Mouse (Mus musculus) midbrain, embryonic 10.5 days (tissue): ENCODE measurements around the gene Fmo5. TPM values are rescaled to one million over a fixed set of nuclear protein-coding genes. Genes with fewer than 3 reads are reported as not detected.

Source experiments
- DNase-seq: peaks from one replicate; pipeline ENCODE4 v3.0.0-alpha.2; 2017; ENCODE audit warnings: low spot score
- H3K27ac ChIP-seq: fragments of 300-500 bp; sonication (generic); replicated peaks from 2 replicates; pipeline ENCODE4 v1.5.1; 2016; ENCODE audit warnings: mild to moderate bottlenecking
- H3K27me3 ChIP-seq: fragments of 300-500 bp; sonication (generic); 2 replicates; pipeline ENCODE4 v1.6.1; 2016; ENCODE audit warnings: low read depth, mild to moderate bottlenecking; ENCODE audit not compliant: poor library complexity, severe bottlenecking
- H3K36me3 ChIP-seq: fragments of 300-500 bp; sonication (generic); 2 replicates; pipeline ENCODE4 v1.6.1; 2016; ENCODE audit warnings: mild to moderate bottlenecking, moderate library complexity
- H3K4me1 ChIP-seq: fragments of 300-500 bp; sonication (generic); 2 replicates; pipeline ENCODE4 v1.6.1; 2016
- H3K4me3 ChIP-seq: fragments of 300-500 bp; sonication (generic); 2 replicates; pipeline ENCODE4 v1.5.1; 2016; ENCODE audit warnings: mild to moderate bottlenecking, moderate library complexity
- H3K9me3 ChIP-seq: fragments of 300-500 bp; sonication (generic); replicated peaks from 2 replicates; pipeline ENCODE4 v1.6.1; 2016; ENCODE audit warnings: mild to moderate bottlenecking
- WGBS: fragments of 180-500 bp; shearing (Covaris S2); methylation state at CpG from one replicate; pipeline ENCODE4 v1.1.7; 2016; 5-methylcytosine and 5-hydroxymethylcytosine counted together
- polyA plus RNA-seq: library from polyadenylated mRNA; unstranded; fragments of >200 nt; fragmentation: Nextera tagmentation; extraction: Ambion mirVana; gene quantifications from 2 replicates; pipeline ENCODE4 v1.2.1, GENCODE M21; 2016

The Fmo5 gene
- 0.62 and 0.67 TPM in 2 replicates for polyA plus RNA-seq

DNA sequence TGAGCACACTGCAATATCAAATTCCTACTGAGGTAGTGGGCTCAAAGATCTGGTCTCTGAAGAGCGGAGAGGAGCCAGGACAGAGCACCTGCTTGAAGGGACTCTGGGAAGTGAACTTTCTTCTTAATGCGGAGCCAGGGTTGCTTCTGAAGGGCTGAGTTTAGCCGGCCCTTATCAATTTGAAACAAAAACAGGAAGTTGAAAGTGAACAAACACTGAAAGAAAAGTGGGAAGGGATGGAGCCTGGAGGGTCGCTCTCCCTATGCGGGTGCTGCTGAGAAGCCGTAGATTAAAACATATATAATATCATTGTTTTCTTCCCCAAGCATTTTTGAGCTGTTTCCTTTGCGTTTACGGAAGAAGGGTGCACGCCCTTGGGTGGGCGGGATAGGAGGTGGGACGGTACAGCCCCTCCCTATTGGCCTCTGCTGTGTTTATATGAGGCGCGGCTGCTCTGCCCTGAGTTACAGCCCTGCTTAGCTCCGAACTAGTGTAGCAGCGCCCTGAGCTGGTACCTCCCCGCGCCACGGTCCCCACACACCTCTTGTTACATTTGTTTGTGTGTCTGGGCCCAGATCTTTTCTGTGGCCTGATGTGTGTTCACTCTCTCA, at the start of gene Fmo5:
Fmo5 (plus strand) TSS at position 414 of the 611 bp plus-strand sequence.
- Histone ChIP-seq H3K4me3 (peak within 1 kb of the TSS; percentile 50), H3K27me3 (peaks cover 8% of the 10 kb centered on the region; the same call in 1 of the 2 replicates), H3K4me1 (peaks cover 9% of the 10 kb centered on the region), H3K27ac (peak within 1 kb of the TSS; percentile 42; the same call in 1 of the 2 replicates), H3K36me3 (no peaks in the 10 kb centered on the region), H3K9me3 (no peaks in the 10 kb centered on the region)
- WGBS, result 5% methylated on average over 18 of the region's 18 CpGs
- DNase-seq, result peak; percentile 28

DNA sequence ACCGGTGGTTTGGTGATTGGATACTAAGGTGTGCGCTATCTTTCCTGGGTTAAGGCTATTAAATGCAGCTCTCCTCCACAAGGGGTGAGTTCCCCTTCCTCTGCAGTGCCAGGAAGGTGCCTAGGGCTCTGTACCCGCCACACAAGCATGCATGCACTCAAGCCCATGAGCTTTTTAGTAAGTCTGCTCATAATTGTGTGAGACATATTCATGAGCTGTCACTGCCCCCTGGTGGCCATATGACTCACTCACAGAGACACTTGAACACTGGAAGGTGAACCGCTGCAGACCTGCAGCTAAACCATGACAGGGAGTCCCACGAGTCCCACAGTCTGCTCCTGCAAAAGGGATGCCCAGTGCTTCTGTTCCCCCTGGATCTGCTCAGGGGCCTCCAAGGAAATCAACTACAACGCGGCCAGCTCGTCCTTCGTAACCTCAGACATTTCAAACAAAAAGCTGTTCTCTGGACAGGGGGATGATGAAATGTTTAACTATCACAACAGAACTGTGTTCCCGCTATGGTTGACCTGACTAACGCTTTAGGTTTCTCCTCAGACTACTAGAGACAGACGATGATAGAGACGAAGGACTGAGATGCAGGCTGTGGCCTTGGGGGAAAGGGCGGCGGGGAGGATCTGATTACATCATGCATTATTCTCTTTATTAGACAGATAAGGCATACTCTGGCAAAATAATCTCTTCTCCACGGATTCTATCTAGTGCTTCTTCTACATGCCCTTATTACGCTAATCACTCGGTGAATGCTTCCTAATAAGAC, 43.0 kb upstream of the Fmo5 start:
- 0 out of 2 replicates have a peak, but pooled peaks cover 3% of the 10 kb centered on the region for H3K9me3 ChIP-seq
- H3K27ac ChIP-seq, result no peak overlapping the region
- H3K36me3 ChIP-seq, result peaks cover 66% of the 10 kb centered on the region
- WGBS, result 79% methylated on average over 18 of the region's 18 CpGs
- DNase-seq, result peak; percentile 81
- 0 out of 2 replicates have a peak, but pooled peaks cover 5% of the 10 kb centered on the region for H3K4me1 ChIP-seq
- H3K27me3 ChIP-seq, result no peaks in the 10 kb centered on the region
- H3K4me3 ChIP-seq, result no peak overlapping the region

DNA sequence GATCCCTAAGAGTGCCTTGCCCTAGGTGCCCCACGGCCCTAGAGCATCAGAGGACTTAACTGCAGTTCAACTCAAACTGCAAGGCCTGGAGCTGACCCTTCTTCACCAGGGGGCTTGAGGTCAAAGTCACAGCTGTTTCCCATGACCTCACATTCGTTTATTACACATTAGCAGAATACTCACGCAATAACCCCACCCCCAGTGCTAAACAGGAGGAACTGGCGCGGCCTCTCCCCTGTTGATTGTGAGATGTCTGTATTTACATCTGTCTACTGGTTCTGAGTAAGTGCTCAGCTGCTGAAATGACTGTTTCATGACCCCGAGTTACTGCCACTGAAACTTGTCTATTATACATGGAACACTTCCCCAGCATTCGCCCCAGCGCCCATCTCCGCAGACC, 40.9 kb upstream of the Fmo5 start:
- 0 out of 2 replicates have a peak, but pooled peaks cover 5% of the 10 kb centered on the region for H3K4me1 ChIP-seq
- H3K4me3 ChIP-seq, result no peak overlapping the region
- no peaks in the 10 kb centered on the region for H3K27me3 ChIP-seq
- H3K27ac ChIP-seq, result no peak overlapping the region
- no peaks in the 10 kb centered on the region for H3K9me3 ChIP-seq
- H3K36me3 ChIP-seq, result peaks cover 56% of the 10 kb centered on the region
- no peak for DNase-seq
- 87% methylated on average over 9 of the region's 9 CpGs for WGBS

DNA sequence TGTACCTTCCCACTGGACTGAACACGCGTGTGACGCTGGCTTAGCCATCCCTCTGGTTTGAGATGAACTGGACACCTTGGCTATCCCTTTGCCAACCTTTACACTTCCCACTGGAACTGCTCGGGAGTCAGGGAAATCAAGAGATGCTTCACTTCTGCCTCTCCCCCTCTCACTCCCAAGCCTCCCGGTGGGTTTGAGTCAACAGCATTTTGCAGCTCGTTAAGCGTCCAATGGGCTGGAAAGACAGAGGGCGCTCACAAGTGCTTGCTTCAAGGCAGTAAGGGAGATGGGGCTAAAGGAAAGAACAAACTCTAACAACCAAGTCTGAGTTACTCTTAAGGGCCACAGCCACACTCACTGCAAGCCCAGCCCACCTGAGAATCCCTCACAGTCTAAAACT, 37.9 kb upstream of the Fmo5 start:
- Histone ChIP-seq H3K36me3 (peaks cover 61% of the 10 kb centered on the region), H3K27me3 (no peaks in the 10 kb centered on the region), H3K4me1 (0 out of 2 replicates have a peak, but pooled peaks cover 5% of the 10 kb centered on the region), H3K27ac (no peak overlapping the region), H3K4me3 (no peak overlapping the region), H3K9me3 (no peaks in the 10 kb centered on the region)
- no peak for DNase-seq
- 61% methylated on average over 8 of the region's 8 CpGs for WGBS

DNA sequence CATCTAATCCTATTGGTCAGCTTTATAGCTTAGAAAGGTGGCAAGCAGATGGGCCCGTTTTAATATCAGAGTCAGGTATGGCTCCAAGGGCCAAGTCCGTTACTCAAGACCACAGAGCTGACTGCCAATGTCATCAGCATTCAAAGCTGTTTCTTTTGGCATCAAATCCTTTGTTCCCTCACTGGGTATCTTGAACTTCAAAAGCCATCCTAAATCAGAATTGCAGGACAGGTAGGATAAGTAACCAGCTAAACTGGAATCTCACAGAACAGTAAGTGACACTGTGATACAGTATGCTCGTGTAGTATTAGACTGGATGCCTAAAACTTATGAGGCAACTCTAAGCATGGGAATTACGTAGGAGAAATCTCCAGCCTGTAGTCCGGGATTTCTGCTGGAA, 35.5 kb upstream of the Fmo5 start:
- Histone ChIP-seq H3K4me1 (no peaks in the 10 kb centered on the region), H3K9me3 (no peaks in the 10 kb centered on the region), H3K27ac (no peak overlapping the region), H3K36me3 (peaks cover 62% of the 10 kb centered on the region), H3K4me3 (no peak overlapping the region), H3K27me3 (no peaks in the 10 kb centered on the region)
- no peak for DNase-seq
- 96% methylated on average over 5 of the region's 5 CpGs for WGBS

DNA sequence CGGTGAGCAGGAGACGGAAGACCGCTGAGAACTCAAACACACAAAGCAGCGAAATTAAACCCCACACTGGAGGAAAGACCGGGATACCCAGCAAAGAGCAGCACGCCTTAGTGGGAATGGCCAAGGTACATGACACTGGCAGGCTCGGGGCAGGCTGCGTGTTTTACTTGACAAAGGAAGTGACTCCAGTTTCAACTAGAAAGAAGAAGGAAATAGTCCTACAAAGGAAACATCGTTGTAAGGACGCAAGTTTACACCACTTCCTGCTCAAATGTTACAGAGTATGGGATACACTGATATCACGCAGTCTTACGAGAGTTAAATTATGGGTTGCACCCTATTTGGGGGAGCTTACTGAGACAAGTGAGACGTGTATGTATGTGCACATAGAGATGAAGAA, 34.5 kb upstream of the Fmo5 start:
- H3K36me3 ChIP-seq, result peaks cover 65% of the 10 kb centered on the region
- 91% methylated on average over 13 of the region's 13 CpGs for WGBS

DNA sequence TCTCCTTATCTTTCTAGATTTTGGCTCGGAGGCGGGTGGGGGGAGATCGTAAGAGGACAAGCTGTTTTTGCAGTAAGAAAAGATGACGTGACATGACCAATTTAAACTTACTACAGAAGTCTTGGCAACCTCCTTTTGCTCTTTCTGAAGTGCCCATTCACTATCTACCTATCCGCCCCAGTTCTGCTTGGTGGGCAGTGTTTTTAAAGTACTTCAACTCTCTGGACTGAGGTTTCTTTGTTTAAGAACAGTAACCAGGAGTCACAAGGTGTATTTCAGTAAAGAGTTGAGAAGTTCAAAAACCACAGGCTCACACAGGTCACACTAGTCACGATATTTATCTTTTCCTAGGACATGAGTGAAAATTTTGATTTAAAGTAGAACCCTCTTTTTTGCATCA, 33.5 kb upstream of the Fmo5 start:
- no peak for DNase-seq
- H3K4me3 ChIP-seq, result no peak overlapping the region
- H3K27me3 ChIP-seq, result no peaks in the 10 kb centered on the region
- no peaks in the 10 kb centered on the region for H3K9me3 ChIP-seq
- H3K27ac ChIP-seq, result no peak overlapping the region
- peaks cover 64% of the 10 kb centered on the region for H3K36me3 ChIP-seq
- H3K4me1 ChIP-seq, result no peaks in the 10 kb centered on the region
- WGBS, result 92% methylated on average over 6 of the region's 6 CpGs

More for the DNA sequence above, 34.5 kb upstream of the Fmo5 start:
- no peak for DNase-seq
- Histone ChIP-seq H3K9me3 (no peaks in the 10 kb centered on the region), H3K27me3 (no peaks in the 10 kb centered on the region), H3K27ac (no peak overlapping the region), H3K4me3 (no peak overlapping the region), H3K4me1 (no peaks in the 10 kb centered on the region)

DNA sequence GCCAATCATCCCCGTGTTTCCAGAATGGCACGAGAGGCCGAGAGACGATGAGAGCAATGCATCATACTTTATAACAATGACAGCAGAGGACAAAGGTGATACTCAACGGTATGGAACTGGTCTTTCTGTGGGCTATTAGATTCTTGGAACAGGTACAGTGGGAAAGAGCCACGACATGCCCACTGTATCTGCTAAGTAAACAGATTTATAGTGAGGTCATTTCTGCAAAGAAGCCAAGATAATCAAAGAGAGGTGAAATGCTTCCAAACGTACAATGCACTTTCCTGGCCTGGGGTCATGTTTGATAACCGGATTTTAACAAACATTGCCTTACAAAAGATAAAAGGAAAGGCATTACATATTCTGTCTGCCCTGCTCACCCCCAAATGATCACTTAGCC, 31.8 kb upstream of the Fmo5 start:
- Histone ChIP-seq H3K4me3 (no peak overlapping the region), H3K27ac (no peak overlapping the region), H3K27me3 (no peaks in the 10 kb centered on the region), H3K36me3 (peaks cover 70% of the 10 kb centered on the region), H3K4me1 (no peaks in the 10 kb centered on the region), H3K9me3 (no peaks in the 10 kb centered on the region)
- DNase-seq, result no peak
- WGBS, result 90% methylated on average over 8 of the region's 8 CpGs

DNA sequence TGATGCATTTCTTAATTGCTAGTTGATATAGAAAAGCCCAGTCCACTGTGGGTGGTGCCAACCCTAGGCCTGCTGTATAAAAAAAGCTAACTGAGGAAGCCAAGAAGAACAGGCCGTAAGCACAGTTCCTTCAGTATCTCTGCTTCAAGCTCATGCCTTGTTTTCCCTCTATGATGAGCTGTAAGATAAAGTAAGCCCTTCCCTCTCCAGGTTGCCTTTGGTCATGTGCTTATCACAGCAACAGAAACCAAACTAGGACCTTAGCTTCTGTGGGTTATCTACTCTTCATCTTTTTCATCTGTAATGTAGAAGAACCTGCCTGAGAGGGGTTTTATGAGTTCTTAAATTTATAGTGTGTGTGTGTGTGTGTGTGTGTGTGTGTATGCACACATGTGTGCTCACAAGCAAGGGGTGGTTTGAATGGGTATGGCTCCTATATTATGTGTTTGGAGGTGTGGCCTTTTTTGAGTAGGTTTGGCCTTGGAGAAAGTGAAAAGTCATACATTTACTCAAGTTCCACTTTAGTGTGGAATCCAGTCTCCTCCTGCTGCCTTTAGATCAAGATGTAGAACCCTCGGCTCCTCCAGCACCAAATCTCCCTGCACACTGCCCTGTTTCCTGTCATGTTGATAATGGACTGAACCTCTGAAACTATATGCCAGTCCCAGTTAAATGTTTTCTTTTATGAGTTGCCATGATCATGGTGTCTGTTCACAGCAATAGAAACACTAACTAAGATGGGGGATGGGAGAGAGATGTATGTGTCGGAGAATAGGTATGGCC, 28.4 kb upstream of the Fmo5 start:
- Histone ChIP-seq H3K4me3 (no peak overlapping the region), H3K9me3 (no peaks in the 10 kb centered on the region), H3K27me3 (no peaks in the 10 kb centered on the region), H3K27ac (no peak overlapping the region), H3K36me3 (peaks cover 63% of the 10 kb centered on the region), H3K4me1 (no peaks in the 10 kb centered on the region)
- WGBS, result 96% methylated on average over 3 of the region's 3 CpGs
- DNase-seq, result no peak

DNA sequence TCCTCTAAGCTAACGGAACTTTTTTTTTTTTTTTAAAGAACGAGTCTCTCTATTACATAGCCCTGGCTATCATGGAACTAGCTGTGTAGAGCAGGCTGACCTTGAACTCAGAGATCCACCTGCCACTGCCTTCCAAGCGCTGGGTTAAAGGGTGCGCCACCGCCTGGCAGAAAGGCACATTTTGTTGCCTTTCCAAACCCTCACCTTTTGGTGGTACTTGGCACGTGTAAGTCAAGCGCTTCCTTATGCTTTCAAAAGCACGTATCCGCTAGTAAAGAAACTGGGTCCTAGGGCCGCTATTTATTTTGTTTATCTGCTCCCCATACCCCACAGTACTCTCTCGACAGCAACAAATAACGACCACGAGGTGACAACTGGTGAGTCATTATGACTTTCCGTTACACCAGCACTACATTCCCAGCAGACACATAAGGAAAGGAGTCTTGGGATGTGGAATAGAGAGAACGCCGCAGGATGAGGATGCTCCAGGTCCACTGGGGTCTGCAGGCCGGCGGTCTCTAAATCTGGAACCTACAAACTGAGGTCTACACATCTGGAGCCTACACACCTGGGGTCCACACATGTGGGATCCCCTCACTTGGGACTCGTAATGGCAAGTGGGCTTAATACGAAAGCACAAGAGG, 19.3 kb upstream of the Fmo5 start:
- no peaks in the 10 kb centered on the region; the same call in 1 of the 2 replicates for H3K27me3 ChIP-seq
- peaks cover 14% of the 10 kb centered on the region; the same call in 1 of the 2 replicates for H3K4me1 ChIP-seq
- H3K36me3 ChIP-seq, result no peaks in the 10 kb centered on the region
- 5% methylated on average over 20 of the region's 20 CpGs for WGBS
- DNase-seq, result no peak
- H3K27ac ChIP-seq, result peak overlapping the region; percentile 99
- no peaks in the 10 kb centered on the region for H3K9me3 ChIP-seq
- peak overlapping the region; percentile 90 for H3K4me3 ChIP-seq

DNA sequence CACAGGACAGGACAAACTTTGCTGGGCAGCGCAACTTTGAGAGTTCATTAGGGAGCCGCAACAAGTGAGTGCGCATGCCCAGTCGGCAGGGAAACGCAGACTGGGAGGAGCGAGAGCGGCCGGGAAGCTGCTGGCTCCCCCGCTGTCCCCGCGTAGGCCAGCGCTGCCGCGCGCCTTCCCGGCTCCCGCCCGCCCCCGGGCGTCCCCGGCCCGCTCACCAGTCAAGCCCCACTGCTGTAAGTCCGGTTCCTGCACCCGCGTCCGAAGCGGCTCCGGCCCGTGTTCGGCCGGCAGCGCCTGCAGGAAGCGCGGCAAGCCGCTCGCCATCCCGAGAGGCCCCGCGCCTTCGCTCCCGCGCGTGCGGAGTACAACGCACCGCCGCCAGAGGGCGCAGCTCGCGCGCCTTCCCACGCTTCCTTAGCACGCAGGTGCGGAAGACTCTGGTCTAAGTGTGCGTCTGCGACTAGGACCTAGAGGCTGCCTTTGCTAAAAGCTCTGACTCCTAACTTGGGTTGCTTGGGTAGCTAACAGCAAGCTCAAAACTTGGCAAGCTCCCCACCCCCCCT, 18.7 kb upstream of the Fmo5 start, which contains the start of gene Chd1l:
Chd1l (minus strand) TSS at position 359 of the 566 bp plus-strand sequence.
- whole genome bisulfite sequencing, result under 1% methylated on average over 56 of the region's 56 CpGs
- H3K4me1 ChIP-seq, result peaks cover 14% of the 10 kb centered on the region; the same call in 1 of the 2 replicates
- H3K27me3 ChIP-seq, result no peaks in the 10 kb centered on the region; the same call in 1 of the 2 replicates
- no peaks in the 10 kb centered on the region for H3K36me3 ChIP-seq
- DNase-seq, result peak; percentile 94
- H3K4me3 ChIP-seq, result peak within 1 kb of the TSS; percentile 90
- peak within 1 kb of the TSS; percentile 99 for H3K27ac ChIP-seq
- H3K9me3 ChIP-seq, result no peaks in the 10 kb centered on the region

DNA sequence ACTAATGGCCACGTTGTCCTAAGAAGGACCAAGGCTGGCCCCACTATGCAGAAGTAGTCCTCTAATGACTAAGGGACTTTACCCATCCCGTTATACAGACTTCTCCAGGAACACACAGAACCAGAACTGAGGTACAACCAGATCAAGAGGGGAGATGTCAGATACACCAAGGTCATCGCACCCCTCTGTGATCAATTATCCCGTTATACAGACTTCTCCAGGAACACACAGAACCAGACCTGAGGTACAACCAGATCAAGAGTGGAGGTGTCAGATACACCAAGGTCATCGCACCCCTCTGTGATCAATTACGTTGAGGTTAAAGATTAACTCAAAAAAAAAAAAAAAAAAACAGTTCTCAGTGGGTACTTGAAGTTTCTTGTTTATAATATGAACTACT, 17.6 kb upstream of the Fmo5 start:
- Histone ChIP-seq H3K27ac (no peak overlapping the region), H3K9me3 (no peaks in the 10 kb centered on the region), H3K36me3 (no peaks in the 10 kb centered on the region), H3K4me1 (peaks cover 14% of the 10 kb centered on the region; the same call in 1 of the 2 replicates), H3K27me3 (no peaks in the 10 kb centered on the region; the same call in 1 of the 2 replicates), H3K4me3 (no peak overlapping the region)
- 89% methylated on average over 6 of the region's 6 CpGs for WGBS
- DNase-seq, result no peak
